Mouse (Mus musculus): ENCODE data around the gene Ptk6. TPM values are rescaled to one million over a fixed set of nuclear protein-coding genes. Genes with fewer than 3 reads are reported as not detected.

The Ptk6 gene
- total RNA-seq, 2 experiments from 2014 or later, result not detected

Other genes starting within 250 kb of the Ptk6 start
- gene Nkain4, start 248.1 kb downstream of the Ptk6 start, total RNA-seq (2021), result 1 to 10 TPM; 4.6 to 5.8 TPM
- gene Arfgap1, start 235.6 kb downstream of the Ptk6 start, total RNA-seq (2021), result 10 to 100 TPM; 42.4 to 58.8 TPM
- gene Col20a1, start 216.3 kb downstream of the Ptk6 start, total RNA-seq (2021), result 1 to 10 TPM; 1.7 to 4.3 TPM
- 10 to 100 TPM in 1 of 2 experiments, 1 to 10 TPM in 1; 5.1 to 20.0 TPM for gene Chrna4, start 159.2 kb downstream of the Ptk6 start, total RNA-seq (2021)
- 1 to 10 TPM; 3.2 to 4.4 TPM for gene Kcnq2, start 67.5 kb downstream of the Ptk6 start, total RNA-seq (2021)
- 10 to 100 TPM; 33.0 to 40.3 TPM for gene Eef1a2, start 45.8 kb downstream of the Ptk6 start, total RNA-seq (2021)
- gene Ppdpf, start 15.5 kb downstream of the Ptk6 start, total RNA-seq (2021), result 10 to 100 TPM; 76.6 to 81.8 TPM
- under 1 TPM; 0.53 to 0.66 TPM for gene Srms, start 10.4 kb upstream of the Ptk6 start, total RNA-seq (2021)
- not detected for gene Fndc11, start 17.2 kb upstream of the Ptk6 start, total RNA-seq (2021)
- gene Helz2, start 39.2 kb upstream of the Ptk6 start, total RNA-seq (2021), result 10 to 100 TPM; 19.3 to 28.7 TPM
- gene Gmeb2, start 85.2 kb upstream of the Ptk6 start, total RNA-seq (2021), result 10 to 100 TPM; 14.5 to 22.0 TPM
- gene Stmn3, start 111.7 kb upstream of the Ptk6 start, total RNA-seq (2021), result 10 to 100 TPM; 10.3 to 11.7 TPM
- gene Rtel1, start 117.0 kb upstream of the Ptk6 start, total RNA-seq (2021), result 10 to 100 TPM; 26.5 to 32.1 TPM
- gene Zgpat, start 162.1 kb upstream of the Ptk6 start, total RNA-seq (2021), result 10 to 100 TPM; 34.8 to 47.3 TPM
- gene Arfrp1, start 162.6 kb upstream of the Ptk6 start, total RNA-seq (2021), result 10 to 100 TPM; 38.9 to 45.5 TPM
- gene Lime1, start 177.3 kb upstream of the Ptk6 start, total RNA-seq (2021), result 10 to 100 TPM; 13.4 to 18.1 TPM